Comparison of ENCODE assay signal across 8 mouse cellular contexts in genomic region chr2:131955264-131955663, GRCm38 (mm10). TPM values are rescaled to one million over a fixed set of nuclear protein-coding genes. Genes with fewer than 3 reads are reported as not detected.
DNase-seq lines count a peak whose midpoint lies in the region; ATAC-seq and TF ChIP-seq lines count a peak whose summit lies in the region.

No protein-coding gene starts in this region.

- no peak for ATAC-seq in embryonic facial prominence, embryonic 15.5 days (ENCODE audit: insufficient number of reproducible peaks, low FRiP score, low TSS enrichment, low read depth)
- peak; percentile 79 for ATAC-seq in hindbrain, embryonic 16.5 days
- ATAC-seq in liver, embryonic 14.5 days (ENCODE audit: insufficient read depth), result no peak; the same call in 1 of the 2 replicates

- H3K27me3 ChIP-seq in E14TG2a.4 (ENCODE audit: insufficient read depth, low read length), result peaks cover 28% of the 10 kb centered on the region
- H3K27me3 ChIP-seq in embryonic facial prominence, embryonic 15.5 days, result peaks cover 33% of the 10 kb centered on the region
- peaks cover 11% of the 10 kb centered on the region for H3K27me3 ChIP-seq in hindbrain, embryonic 16.5 days (replicated peaks; ENCODE audit: control insufficient read depth, insufficient read depth, low read length)
- H3K27me3 ChIP-seq in liver, embryonic 14.5 days (ENCODE audit: control insufficient read depth, insufficient read depth, low read length), result peaks cover 20% of the 10 kb centered on the region

- H3K9me3 ChIP-seq in E14TG2a.4 (ENCODE audit: low read length), result no peaks in the 10 kb centered on the region
- no peaks in the 10 kb centered on the region for H3K9me3 ChIP-seq in embryonic facial prominence, embryonic 15.5 days (replicated peaks)
- no peaks in the 10 kb centered on the region for H3K9me3 ChIP-seq in hindbrain, embryonic 16.5 days (ENCODE audit: control insufficient read depth, low read length)
- no peaks in the 10 kb centered on the region for H3K9me3 ChIP-seq in liver, embryonic 14.5 days (ENCODE audit: control insufficient read depth, low read length)

- H3K4me1 ChIP-seq in E14TG2a.4 (replicated peaks; ENCODE audit: low read depth, low read length), result peaks cover 72% of the 10 kb centered on the region
- peaks cover 18% of the 10 kb centered on the region for H3K4me1 ChIP-seq in embryonic facial prominence, embryonic 15.5 days
- H3K4me1 ChIP-seq in hindbrain, embryonic 16.5 days (ENCODE audit: control insufficient read depth, insufficient read depth, low read depth, low read length), result peaks cover 9% of the 10 kb centered on the region; the same call in 1 of the 2 replicates
- H3K4me1 ChIP-seq in liver, embryonic 14.5 days (replicated peaks; ENCODE audit: control insufficient read depth in 2 of 2, insufficient read depth in 2 of 2, low read length in 1 of 2), result peaks cover 0 to 6% of the 10 kb centered on the region in 2 experiments; a peak in 2 of 4 replicates

- WGBS in embryonic facial prominence, embryonic 15.5 days, result 3% methylated on average over 17 of the region's 17 CpGs
- 5% methylated on average over 17 of the region's 17 CpGs for WGBS in hindbrain, embryonic 16.5 days
- WGBS in liver, embryonic 14.5 days (ENCODE audit: insufficient replicate concordance), result 2% methylated on average over 17 of the region's 17 CpGs

- H3K4me3 ChIP-seq in E14TG2a.4 (replicated peaks; ENCODE audit: low read length), result peak overlapping the region; percentile 60
- peak overlapping the region; percentile 35 for H3K4me3 ChIP-seq in embryonic facial prominence, embryonic 15.5 days (replicated peaks)
- H3K4me3 ChIP-seq in hindbrain, embryonic 16.5 days (ENCODE audit: low read length), result peak overlapping the region; percentile 42
- peak overlapping the region; percentile 16 to 20; a peak in 3 of 4 replicates for H3K4me3 ChIP-seq in liver, embryonic 14.5 days (ENCODE audit: insufficient read depth in 1 of 2, low read depth in 2 of 2, low read length in 2 of 2)

- H3K27ac ChIP-seq in embryonic facial prominence, embryonic 15.5 days (replicated peaks), result no peak overlapping the region
- no peak overlapping the region for H3K27ac ChIP-seq in hindbrain, embryonic 16.5 days (ENCODE audit: low read depth, low read length)
- H3K27ac ChIP-seq in liver, embryonic 14.5 days, result no peak overlapping the region

- no peak overlapping the region for H3K9ac ChIP-seq in embryonic facial prominence, embryonic 15.5 days
- H3K9ac ChIP-seq in hindbrain, embryonic 16.5 days (ENCODE audit: low read depth, low read length), result no peak overlapping the region
- H3K9ac ChIP-seq in liver, embryonic 14.5 days (replicated peaks), result 0 out of 2 replicates have a peak overlapping the region, but pooled peaks have one; percentile 5

- TF ChIP-seq CTCF in E14TG2a.4 (conservative IDR thresholded peaks at IDR 0.05; ENCODE audit: low read length), result no peak
- TF ChIP-seq CTCF in liver, embryonic 14.5 days (IDR thresholded peaks at IDR 0.05; ENCODE audit: low read depth), result no peak

- peak overlapping the region; percentile 58 for H3K4me2 ChIP-seq in embryonic facial prominence, embryonic 15.5 days (replicated peaks)
- peak overlapping the region; percentile 65 for H3K4me2 ChIP-seq in hindbrain, embryonic 16.5 days (ENCODE audit: low read length)
- H3K4me2 ChIP-seq in liver, embryonic 14.5 days (ENCODE audit: low read depth), result peak overlapping the region; percentile 62

- TF ChIP-seq EP300 in liver, embryonic 14.5 days (IDR thresholded peaks at IDR 0.05; ENCODE audit: low read depth), result no peak

- H3K36me3 ChIP-seq in E14TG2a.4 (ENCODE audit: insufficient read depth, low read length), result no peaks in the 10 kb centered on the region
- no peaks in the 10 kb centered on the region for H3K36me3 ChIP-seq in embryonic facial prominence, embryonic 15.5 days
- H3K36me3 ChIP-seq in hindbrain, embryonic 16.5 days (ENCODE audit: control insufficient read depth, insufficient read depth, low read length), result no peaks in the 10 kb centered on the region
- H3K36me3 ChIP-seq in liver, embryonic 14.5 days (replicated peaks; ENCODE audit: control insufficient read depth, insufficient read depth, low read depth), result no peaks in the 10 kb centered on the region

- peak; percentile 50 for DNase-seq in 416B (ENCODE audit: low read depth)
- DNase-seq in liver, embryonic 14.5 days (ENCODE audit: low read depth in 3 of 3, low spot score in 3 of 3), result no peak
- peak; percentile 43 for DNase-seq in naive thymus-derived CD4-positive, alpha-beta T cell, adult 2 months (ENCODE audit: low read depth)
- no peak for DNase-seq in gastrocnemius, postnatal 25 days
- no peak for DNase-seq in layer of hippocampus, adult 9-10 months (ENCODE audit: low spot score)

RNA-seq across cellular contexts. Expression of gene Prnd, which starts 4.6 kb away (rescaled TPM):
- 48.0 and 50.5 TPM in 2 replicates for polyA plus RNA-seq in embryonic facial prominence, embryonic 15.5 days (2015; fragmentation: Nextera tagmentation; extraction: Ambion mirVana)
- polyA plus RNA-seq in hindbrain, embryonic 16.5 days (2015; fragmentation: Nextera tagmentation; extraction: Ambion mirVana), result 8.1 and 12.7 TPM in 2 replicates
- 0.16 and 0.21 TPM in 2 replicates for polyA plus RNA-seq in liver, embryonic 14.5 days (2012; rRNA removed)
- 0.11 TPM in 1 of 2 replicates, not detected in the other for polyA plus RNA-seq in liver, embryonic 14.5 days (2014; fragmentation: Nextera tagmentation; extraction: Ambion mirVana)
- 1 to 10 TPM in 1 of 2 experiments, under 1 TPM in 1; 0.97 to 1.6 TPM for total RNA-seq in gastrocnemius, postnatal 25 days (2021)

RNA-seq across cellular contexts. Expression of gene Prn, which starts 45.5 kb away (rescaled TPM):
- polyA plus RNA-seq in embryonic facial prominence, embryonic 15.5 days (2015; fragmentation: Nextera tagmentation; extraction: Ambion mirVana), result not detected in 2 replicates
- polyA plus RNA-seq in hindbrain, embryonic 16.5 days (2015; fragmentation: Nextera tagmentation; extraction: Ambion mirVana), result 0.26 TPM in 1 of 2 replicates, not detected in the other
- not detected in 2 replicates for polyA plus RNA-seq in liver, embryonic 14.5 days (2012; rRNA removed)
- not detected in 2 replicates for polyA plus RNA-seq in liver, embryonic 14.5 days (2014; fragmentation: Nextera tagmentation; extraction: Ambion mirVana)
- under 1 TPM in 1 of 2 experiments, not detected in 1; 0.23 TPM for total RNA-seq in gastrocnemius, postnatal 25 days (2021)

RNA-seq across cellular contexts. Expression of gene Prnp, which starts 45.5 kb away (rescaled TPM):
- 85.5 and 85.8 TPM in 2 replicates for polyA plus RNA-seq in embryonic facial prominence, embryonic 15.5 days (2015; fragmentation: Nextera tagmentation; extraction: Ambion mirVana)
- polyA plus RNA-seq in hindbrain, embryonic 16.5 days (2015; fragmentation: Nextera tagmentation; extraction: Ambion mirVana), result 153 and 168 TPM in 2 replicates
- 12.5 and 15.6 TPM in 2 replicates for polyA plus RNA-seq in liver, embryonic 14.5 days (2012; rRNA removed)
- 16.9 and 20.3 TPM in 2 replicates for polyA plus RNA-seq in liver, embryonic 14.5 days (2014; fragmentation: Nextera tagmentation; extraction: Ambion mirVana)
- total RNA-seq in gastrocnemius, postnatal 25 days (2021), result 100 to 1,000 TPM in 1 of 2 experiments, 10 to 100 TPM in 1; 71.2 to 113 TPM

Comparison
In these comparisons a context has a peak if more than half of its experiments do, and no peak if none do; other contexts are left out.
1. DNase-seq: peak in 416B (single experiment) and naive thymus-derived CD4-positive, alpha-beta T cell, adult 2 months (single experiment); none in liver, embryonic 14.5 days (0 of 3), gastrocnemius, postnatal 25 days (single experiment) and layer of hippocampus, adult 9-10 months (single experiment).
2. Peak in every context shown above with its lines, with median percentiles within 50 percentile points of each other: H3K4me3 ChIP-seq and H3K4me2 ChIP-seq.